Mouse (Mus musculus) CH12.LX (cell line): ENCODE data around the gene Acvrl1.

Experiments used
- CTCF ChIP-seq, 2 experiments: IDR thresholded peaks in 1 of 2; conservative IDR thresholded peaks in 1 of 2; 2 replicates each; pipeline ENCODE4 v1.5.1; 2011 to 2012; ENCODE audit warnings: low read depth in 2 of 2, low read length in 2 of 2, improper control_type of control experiment in 1 of 2, inconsistent platforms in 1 of 2, mild to moderate bottlenecking in 1 of 2, moderate library complexity in 1 of 2
- EP300 ChIP-seq: IDR thresholded peaks from 2 replicates; pipeline ENCODE4 v1.6.1; 2011; ENCODE audit warnings: low read length, improper control_type of control experiment
- HCFC1 ChIP-seq: IDR thresholded peaks from 2 replicates; pipeline ENCODE4 v1.6.1; 2012; ENCODE audit warnings: low read depth, mild to moderate bottlenecking, inconsistent platforms, low read length, improper control_type of control experiment
- JUND ChIP-seq: conservative IDR thresholded peaks from 2 replicates; pipeline ENCODE4 v1.6.1; 2011; ENCODE audit warnings: low read depth, low read length, improper control_type of control experiment
- PAX5 ChIP-seq: IDR thresholded peaks from 2 replicates; pipeline ENCODE4 v1.6.1; 2012; ENCODE audit warnings: low read length, inconsistent platforms, mixed read lengths
- POLR2A ChIP-seq: IDR thresholded peaks from 2 replicates; pipeline ENCODE4 v1.6.1; 2011; ENCODE audit warnings: low read depth, mild to moderate bottlenecking, improper control_type of control experiment, low read length
- SIN3A ChIP-seq: IDR thresholded peaks from 2 replicates; pipeline ENCODE4 v1.6.1; 2012; ENCODE audit warnings: low read length, improper control_type of control experiment, inconsistent platforms
- SMC3 ChIP-seq: IDR thresholded peaks from 2 replicates; pipeline ENCODE4 v1.6.1; 2011; ENCODE audit warnings: low read depth, low read length, improper control_type of control experiment
- TBP ChIP-seq: conservative IDR thresholded peaks from 2 replicates; pipeline ENCODE4 v1.6.1; 2011; ENCODE audit warnings: low read depth, low read length, improper control_type of control experiment
- ZC3H11A ChIP-seq: IDR thresholded peaks from 2 replicates; pipeline ENCODE4 v1.6.1; 2012; ENCODE audit warnings: low read depth, mild to moderate bottlenecking, inconsistent platforms, low read length, improper control_type of control experiment
- ZKSCAN1 ChIP-seq: IDR thresholded peaks from 2 replicates; pipeline ENCODE4 v1.6.1; 2012; ENCODE audit warnings: low read depth, inconsistent platforms, low read length, improper control_type of control experiment, borderline replicate concordance

- no peak for TF ChIP-seq POLR2A
- no peak for TF ChIP-seq CTCF (conservative IDR thresholded peaks at IDR 0.05 in 1 of 2, IDR thresholded peaks at IDR 0.05 in 1 of 2; ENCODE audit: low read depth in 2 of 2, low read length in 2 of 2)
- no peak for TF ChIP-seq ZC3H11A
- no peak for TF ChIP-seq ZKSCAN1
- TF ChIP-seq EP300: no peak
- no peak for TF ChIP-seq TBP
- TF ChIP-seq JUND: no peak
- TF ChIP-seq SIN3A: no peak
- TF ChIP-seq SMC3: no peak
- TF ChIP-seq PAX5: no peak
- TF ChIP-seq HCFC1: no peak
Observed at GRCm38 (mm10) chr15:101192651-101193050, 64.3 kb downstream of the Acvrl1 start.
